Mouse (Mus musculus) liver, adult 2 months (tissue): ENCODE data around the gene Chaf1a.

Experiments used
- CTCF ChIP-seq: fragments of 200-500 bp; IDR thresholded peaks from 2 replicates; pipeline ENCODE4 v1.5.1; 2011; ENCODE audit warnings: low read depth, low read length, control low read depth
- POLR2A ChIP-seq: fragments of 200-500 bp; IDR thresholded peaks from 2 replicates; pipeline ENCODE4 v1.6.1; 2011; ENCODE audit warnings: low read length, control low read depth; ENCODE audit not compliant: insufficient read depth; ENCODE audit errors: extremely low read depth

DNA sequence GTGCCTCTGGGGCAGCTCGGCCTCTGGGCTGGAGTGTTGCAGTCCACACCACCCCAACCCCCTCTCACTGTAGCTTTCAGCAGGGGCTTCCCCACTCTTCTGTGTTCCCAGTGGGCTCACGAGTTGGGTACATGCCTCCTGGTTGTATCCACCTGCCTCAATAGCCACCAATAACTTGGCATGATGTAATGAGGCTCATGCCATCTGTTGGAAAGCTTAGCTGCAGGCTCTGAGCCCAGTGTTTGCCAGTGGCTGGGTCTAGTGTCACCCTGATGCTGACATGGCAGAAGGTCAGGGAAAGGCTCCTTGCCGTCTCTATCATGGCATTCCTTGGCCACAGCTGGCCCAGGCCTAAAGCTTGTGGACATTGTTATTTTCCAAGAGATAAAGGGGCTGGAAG, 60.6 kb downstream of the Chaf1a start:
- TF ChIP-seq CTCF (no peak), POLR2A (no peak)
